Mouse (Mus musculus): ENCODE measurements around the gene Slc26a1. TPM values are rescaled to one million over a fixed set of nuclear protein-coding genes. Genes with fewer than 3 reads are reported as not detected.
"Not testable (repeated sequence)": the region's sequence is repeated elsewhere in the genome, so short reads cannot be mapped to it uniquely, and the experiment has no call there.

The Slc26a1 gene
- polyA plus RNA-seq, 1 experiment from 2014 or later = 0.81 TPM

DNA sequence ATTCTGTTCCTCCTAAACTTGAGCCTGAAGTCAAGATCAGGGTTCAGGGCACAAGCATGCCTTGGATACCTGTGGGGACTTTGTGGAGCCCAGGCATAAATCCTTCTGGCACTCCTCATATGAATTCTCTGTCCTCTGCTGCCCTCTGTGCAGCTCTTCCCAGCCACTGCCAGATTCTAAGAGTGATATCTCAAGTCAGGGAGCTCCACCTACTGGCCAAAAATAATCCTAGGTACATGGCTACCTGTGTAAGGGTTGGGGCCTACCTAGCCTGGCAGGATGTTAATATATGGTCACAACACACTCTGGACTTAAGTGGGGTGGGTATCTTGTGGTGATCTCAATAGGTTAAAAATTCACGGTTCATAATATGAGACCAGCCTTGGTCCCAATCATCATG lies 23.5 kb downstream of the Slc26a1 start:
- no peak overlapping the region for H3K4me3 ChIP-seq
- H3K9ac ChIP-seq = no peak overlapping the region
- no peak overlapping the region for H3K27ac ChIP-seq
- WGBS = 73% methylated on average over 1 of the region's 1 CpGs
- H3K4me2 ChIP-seq = no peak overlapping the region
- peaks cover 89% of the 10 kb centered on the region for H3K36me3 ChIP-seq
- no peaks in the 10 kb centered on the region for H3K9me3 ChIP-seq
- no peaks in the 10 kb centered on the region for H3K27me3 ChIP-seq
- no peaks in the 10 kb centered on the region for H3K4me1 ChIP-seq
- no peak for ATAC-seq (ENCODE audit: insufficient number of reproducible peaks, low FRiP score, low TSS enrichment, low read depth)

DNA sequence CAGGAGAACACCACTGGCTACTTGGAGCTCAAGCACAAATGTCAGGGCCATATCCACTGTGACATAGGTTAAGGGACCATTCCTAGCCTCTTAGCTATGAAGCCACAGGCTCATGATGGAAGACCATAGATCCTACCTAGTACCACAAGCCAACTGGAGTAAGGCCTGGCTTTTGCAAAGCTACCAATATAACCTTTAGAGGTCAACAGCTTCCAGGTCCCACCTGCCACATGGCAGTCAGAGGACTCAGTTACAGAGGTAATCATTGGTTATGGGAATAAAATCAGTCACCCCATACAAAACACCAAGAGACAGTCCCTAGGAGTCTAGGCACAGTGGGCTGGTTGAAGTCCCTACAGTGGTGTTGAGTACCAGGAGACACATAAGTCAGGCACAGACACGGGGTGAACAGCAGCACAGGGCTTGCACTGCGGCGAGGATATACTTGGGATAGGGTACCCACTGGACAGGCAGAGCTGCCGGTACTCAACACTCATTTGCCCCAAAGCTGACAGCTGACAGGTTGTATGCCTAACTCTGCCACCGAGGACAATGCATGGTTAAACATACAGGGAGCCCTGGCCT lies 24.1 kb downstream of the Slc26a1 start:
- no peak overlapping the region for H3K4me2 ChIP-seq
- no peak overlapping the region for H3K27ac ChIP-seq
- WGBS = 77% methylated on average over 5 of the region's 5 CpGs
- no peak overlapping the region for H3K9ac ChIP-seq
- no peak for ATAC-seq (ENCODE audit: insufficient number of reproducible peaks, low FRiP score, low TSS enrichment, low read depth)
- H3K36me3 ChIP-seq = peaks cover 91% of the 10 kb centered on the region
- no peaks in the 10 kb centered on the region for H3K9me3 ChIP-seq
- H3K4me3 ChIP-seq = no peak overlapping the region
- H3K4me1 ChIP-seq = no peaks in the 10 kb centered on the region
- no peaks in the 10 kb centered on the region for H3K27me3 ChIP-seq

DNA sequence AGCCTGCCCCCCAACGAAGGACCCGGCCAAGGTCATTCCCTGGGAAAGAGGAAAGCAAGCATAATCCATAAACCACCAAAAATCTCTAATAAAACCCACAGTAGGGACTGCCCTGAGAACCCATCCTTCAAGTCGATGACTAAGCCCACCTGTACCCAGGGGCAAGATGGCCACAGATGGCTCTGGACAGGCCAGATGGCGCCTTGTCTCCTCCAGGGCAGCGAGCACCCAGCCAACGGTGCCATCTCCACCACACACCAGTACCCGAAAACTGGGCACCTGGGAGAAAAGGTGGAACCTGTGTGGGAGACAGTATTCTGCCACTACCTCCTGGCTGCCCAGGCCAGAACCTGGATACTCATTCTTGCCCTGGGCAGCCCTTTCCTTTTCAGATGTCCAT lies 25.0 kb downstream of the Slc26a1 start:
- H3K9me3 ChIP-seq = no peaks in the 10 kb centered on the region
- peaks cover 91% of the 10 kb centered on the region for H3K36me3 ChIP-seq
- no peaks in the 10 kb centered on the region for H3K27me3 ChIP-seq
- no peak for ATAC-seq (ENCODE audit: insufficient number of reproducible peaks, low FRiP score, low TSS enrichment, low read depth)
- no peak overlapping the region for H3K4me2 ChIP-seq
- 80% methylated on average over 7 of the region's 7 CpGs for WGBS
- no peak overlapping the region for H3K4me3 ChIP-seq
- no peak overlapping the region for H3K9ac ChIP-seq
- no peak overlapping the region for H3K27ac ChIP-seq
- H3K4me1 ChIP-seq = no peaks in the 10 kb centered on the region

DNA sequence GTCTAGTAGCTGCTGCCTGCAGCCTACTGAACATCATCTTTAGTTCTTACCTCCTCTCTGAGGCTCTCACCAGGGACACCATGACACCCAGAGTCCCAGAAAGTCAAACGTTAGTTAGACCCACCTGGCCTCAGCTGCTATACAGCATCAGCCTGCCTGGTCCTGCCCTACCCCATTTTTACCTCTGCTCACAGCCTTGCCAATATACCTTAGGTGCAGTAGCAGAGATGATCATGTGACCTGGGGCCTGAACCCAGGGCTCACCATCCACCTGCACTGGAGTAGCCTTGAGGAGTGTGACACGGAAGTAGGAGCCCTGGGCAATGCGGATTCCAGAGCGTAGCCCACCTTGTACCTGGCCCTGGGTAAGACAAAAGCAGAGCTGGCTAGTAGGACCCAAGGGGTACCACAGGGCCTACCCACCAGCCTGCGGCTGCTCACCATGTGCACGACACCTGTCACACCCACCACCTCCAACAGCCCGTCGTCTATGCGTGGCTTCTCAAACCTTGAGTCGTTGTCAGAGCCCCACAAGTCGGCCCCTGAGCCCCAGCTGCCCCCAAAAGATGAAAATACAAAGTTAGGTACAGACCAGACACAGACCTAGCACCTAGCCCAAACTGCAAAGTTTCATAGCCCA lies 26.3 kb downstream of the Slc26a1 start:
- peaks cover 89% of the 10 kb centered on the region for H3K36me3 ChIP-seq
- H3K4me3 ChIP-seq = no peak overlapping the region
- no peaks in the 10 kb centered on the region for H3K27me3 ChIP-seq
- no peaks in the 10 kb centered on the region for H3K4me1 ChIP-seq
- no peak overlapping the region for H3K27ac ChIP-seq
- H3K9ac ChIP-seq = no peak overlapping the region
- 90% methylated on average over 11 of the region's 11 CpGs for WGBS
- no peak overlapping the region for H3K4me2 ChIP-seq
- ATAC-seq (ENCODE audit: insufficient number of reproducible peaks, low FRiP score, low TSS enrichment, low read depth) = no peak
- H3K9me3 ChIP-seq = no peaks in the 10 kb centered on the region

DNA sequence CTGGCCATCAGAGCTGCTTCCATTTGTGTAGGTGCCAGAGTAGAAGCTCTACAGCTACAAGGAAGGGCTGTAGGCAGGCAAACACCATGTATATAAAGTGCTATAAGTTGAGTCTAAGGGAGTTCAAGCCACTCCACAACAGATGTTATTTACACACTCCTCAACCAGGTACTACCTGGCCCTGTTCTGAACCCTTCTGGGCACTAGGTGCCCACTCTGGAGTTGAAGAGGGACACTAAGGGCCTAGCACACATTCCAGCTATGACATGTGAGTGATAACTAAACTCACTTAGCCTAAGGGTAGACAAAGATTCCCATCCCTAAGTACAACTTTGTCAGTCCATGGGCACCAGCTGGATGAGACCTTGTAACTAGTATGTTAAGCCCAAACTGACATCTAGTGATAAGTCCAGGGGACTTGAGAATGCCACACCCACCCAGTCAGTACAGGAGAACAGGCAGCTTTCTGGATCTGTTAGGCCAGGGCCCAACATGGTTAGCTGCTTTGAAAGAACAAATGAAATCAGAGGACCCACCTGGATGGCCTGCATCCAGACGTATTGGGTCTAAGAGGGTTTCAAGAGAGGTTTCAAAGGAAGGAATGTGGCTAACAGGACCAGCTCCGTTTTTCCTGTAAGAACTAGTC lies 27.4 kb downstream of the Slc26a1 start:
- Histone ChIP-seq H3K36me3 (peaks cover 86% of the 10 kb centered on the region), H3K9ac (no peak overlapping the region), H3K4me2 (no peak overlapping the region), H3K27me3 (no peaks in the 10 kb centered on the region), H3K9me3 (no peaks in the 10 kb centered on the region), H3K4me3 (no peak overlapping the region), H3K27ac (no peak overlapping the region), H3K4me1 (no peaks in the 10 kb centered on the region)
- no peak for ATAC-seq (ENCODE audit: insufficient number of reproducible peaks, low FRiP score, low TSS enrichment, low read depth)
- WGBS = 79% methylated on average over 2 of the region's 2 CpGs

DNA sequence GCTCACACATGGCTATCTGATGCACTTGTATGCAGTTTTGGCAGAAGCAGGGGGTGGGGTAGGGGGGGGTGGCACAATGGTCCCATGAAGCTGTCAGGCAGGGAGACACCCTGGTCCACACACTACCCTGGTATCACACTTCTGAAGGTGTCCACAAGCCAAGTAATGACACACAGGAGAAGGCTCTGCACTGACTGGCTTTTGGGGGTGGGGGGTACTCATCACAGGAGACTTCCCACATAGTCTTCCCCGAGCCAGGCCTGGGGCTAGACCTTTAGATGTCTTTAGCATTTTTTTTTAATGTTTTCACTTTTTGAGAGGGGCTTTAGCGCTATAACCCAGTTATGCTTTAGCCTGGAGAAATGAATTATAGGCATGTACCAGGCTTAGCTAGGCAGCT lies 28.1 kb downstream of the Slc26a1 start:
- Histone ChIP-seq H3K27ac (no peak overlapping the region), H3K9ac (no peak overlapping the region), H3K36me3 (peaks cover 86% of the 10 kb centered on the region), H3K27me3 (no peaks in the 10 kb centered on the region), H3K4me2 (no peak overlapping the region), H3K4me3 (no peak overlapping the region), H3K9me3 (no peaks in the 10 kb centered on the region), H3K4me1 (no peaks in the 10 kb centered on the region)
- no peak for ATAC-seq (ENCODE audit: insufficient number of reproducible peaks, low FRiP score, low TSS enrichment, low read depth)
- 84% methylated on average over 2 of the region's 2 CpGs for WGBS

DNA sequence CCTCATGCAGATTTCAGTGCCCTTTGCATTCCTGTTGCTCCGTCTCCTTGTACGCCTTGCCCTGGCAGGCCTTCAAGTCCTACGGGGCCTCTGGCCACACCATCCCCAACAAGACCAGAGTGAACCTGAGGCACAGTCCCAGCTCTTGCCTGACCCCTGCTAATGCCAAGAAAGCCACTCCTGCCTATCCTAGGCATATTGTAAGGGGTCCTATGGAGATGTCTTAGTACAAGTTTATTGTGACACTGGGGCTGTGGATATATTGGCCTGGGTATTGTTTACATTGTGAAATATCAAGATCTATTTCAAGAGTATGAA lies 29.1 kb downstream of the Slc26a1 start:
- Histone ChIP-seq H3K27me3 (no peaks in the 10 kb centered on the region), H3K9ac (no peak overlapping the region), H3K4me2 (no peak overlapping the region), H3K36me3 (peaks cover 85% of the 10 kb centered on the region), H3K4me3 (no peak overlapping the region), H3K27ac (no peak overlapping the region), H3K4me1 (no peaks in the 10 kb centered on the region), H3K9me3 (no peaks in the 10 kb centered on the region)
- no peak for ATAC-seq (ENCODE audit: insufficient number of reproducible peaks, low FRiP score, low TSS enrichment, low read depth)
- 86% methylated on average over 3 of the region's 3 CpGs for WGBS

DNA sequence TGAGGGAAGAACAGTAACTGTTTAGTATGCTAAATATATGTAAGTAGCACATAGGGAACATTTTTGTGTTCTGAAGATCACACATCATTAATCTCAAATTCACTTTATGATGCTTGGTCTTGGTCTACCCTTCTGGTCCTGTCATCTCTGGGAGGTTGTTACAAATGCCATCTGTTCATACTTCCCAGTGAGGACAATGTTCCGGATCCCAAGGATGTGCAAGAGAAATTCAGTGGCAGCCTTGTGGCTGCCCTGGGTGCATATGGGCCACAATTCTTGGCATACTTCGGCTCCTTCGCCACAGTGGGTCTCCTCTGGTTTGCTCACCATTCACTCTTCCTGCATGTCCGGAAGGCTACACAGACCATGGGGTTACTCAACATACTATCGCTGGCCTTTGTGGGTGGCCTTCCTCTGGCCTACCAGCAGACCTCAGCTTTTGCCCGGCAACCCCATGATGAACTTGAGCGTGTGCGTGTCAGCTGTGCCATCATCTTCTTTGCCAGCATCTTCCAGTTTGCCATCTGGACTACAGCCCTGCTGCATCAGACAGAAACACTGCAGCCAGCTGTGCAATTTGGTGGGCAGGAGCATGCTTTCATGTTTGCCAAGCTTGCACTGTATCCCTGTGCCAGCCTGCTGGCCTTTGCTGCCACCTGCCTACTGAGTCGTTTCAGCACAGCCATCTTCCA lies 29.6 kb downstream of the Slc26a1 start:
- no peak overlapping the region for H3K9ac ChIP-seq
- H3K9me3 ChIP-seq = no peaks in the 10 kb centered on the region
- no peak overlapping the region for H3K27ac ChIP-seq
- peaks cover 81% of the 10 kb centered on the region for H3K36me3 ChIP-seq
- H3K4me2 ChIP-seq = no peak overlapping the region
- no peaks in the 10 kb centered on the region for H3K4me1 ChIP-seq
- no peaks in the 10 kb centered on the region for H3K27me3 ChIP-seq
- no peak overlapping the region for H3K4me3 ChIP-seq
- no peak for ATAC-seq (ENCODE audit: insufficient number of reproducible peaks, low FRiP score, low TSS enrichment, low read depth)
- WGBS = 88% methylated on average over 9 of the region's 9 CpGs

DNA sequence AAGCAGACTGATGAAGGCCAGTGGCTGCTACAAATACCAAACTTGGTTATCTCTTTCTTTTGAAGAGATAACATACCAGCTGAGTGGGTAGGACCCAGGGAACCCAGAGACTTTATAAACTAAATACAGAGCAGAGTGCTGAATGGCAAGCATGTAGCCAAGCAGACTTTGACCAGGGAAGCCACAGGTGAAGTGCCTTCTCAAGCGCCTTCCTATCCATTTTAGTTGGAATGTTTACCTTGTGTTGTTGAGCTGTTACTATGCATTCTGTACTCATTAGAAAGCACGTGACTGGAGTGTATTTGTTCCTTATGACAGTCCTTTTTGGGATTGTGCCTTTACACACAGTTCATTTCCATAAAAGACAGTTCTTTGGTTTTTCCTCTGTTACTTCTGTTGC lies 31.7 kb downstream of the Slc26a1 start:
- no peak overlapping the region for H3K9ac ChIP-seq
- H3K4me2 ChIP-seq = no peak overlapping the region
- no peaks in the 10 kb centered on the region for H3K4me1 ChIP-seq
- no peak for ATAC-seq (ENCODE audit: insufficient number of reproducible peaks, low FRiP score, low TSS enrichment, low read depth)
- H3K27ac ChIP-seq = no peak overlapping the region
- no peaks in the 10 kb centered on the region for H3K9me3 ChIP-seq
- H3K27me3 ChIP-seq = no peaks in the 10 kb centered on the region
- WGBS = 84% methylated on average over 2 of the region's 2 CpGs
- H3K36me3 ChIP-seq = peaks cover 69% of the 10 kb centered on the region
- no peak overlapping the region for H3K4me3 ChIP-seq

DNA sequence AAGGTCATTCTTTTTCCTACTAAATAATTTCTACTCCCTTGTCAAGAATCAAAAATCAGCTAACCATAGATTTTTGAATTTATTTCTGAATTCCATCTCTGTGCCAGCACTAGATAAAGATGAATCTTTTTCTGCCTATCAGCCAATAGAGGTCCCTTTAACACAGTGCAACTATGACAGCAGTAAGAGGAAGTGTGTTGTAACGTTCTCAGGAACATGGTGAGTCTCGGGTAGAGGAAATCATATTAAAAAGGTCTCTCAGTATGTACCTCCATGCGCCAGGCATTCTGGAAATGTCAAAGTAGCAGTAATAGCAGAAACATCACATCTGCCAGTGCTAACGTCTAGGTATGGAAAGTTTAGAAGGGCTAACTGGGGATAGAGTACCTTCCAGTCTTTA lies 39.2 kb downstream of the Slc26a1 start:
- H3K4me2 ChIP-seq = no peak overlapping the region
- H3K27ac ChIP-seq = no peak overlapping the region
- 73% methylated on average over 4 of the region's 4 CpGs for WGBS
- ATAC-seq (ENCODE audit: insufficient number of reproducible peaks, low FRiP score, low TSS enrichment, low read depth) = no peak
- no peak overlapping the region for H3K4me3 ChIP-seq
- H3K9me3 ChIP-seq = no peaks in the 10 kb centered on the region
- H3K4me1 ChIP-seq = no peaks in the 10 kb centered on the region
- no peaks in the 10 kb centered on the region for H3K27me3 ChIP-seq
- H3K9ac ChIP-seq = no peak overlapping the region
- peaks cover 16% of the 10 kb centered on the region for H3K36me3 ChIP-seq

DNA sequence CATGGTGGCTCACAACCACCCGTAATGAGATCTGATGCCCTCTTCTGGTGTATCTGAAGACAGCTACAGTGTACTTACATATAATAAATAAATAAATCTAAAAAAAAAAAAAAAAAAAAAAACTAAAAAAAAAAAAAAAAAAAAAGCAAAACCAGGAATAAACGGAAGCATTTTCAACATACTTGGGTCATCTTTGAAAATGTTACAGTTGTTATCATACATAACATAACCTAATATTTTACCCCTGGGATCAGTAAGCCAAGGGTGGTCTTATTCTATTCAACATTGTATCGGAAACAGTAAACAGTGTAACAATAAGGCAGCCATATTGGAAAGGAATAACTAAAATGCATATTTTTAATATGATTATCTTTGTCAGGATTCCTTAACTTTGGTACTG lies 41.3 kb downstream of the Slc26a1 start:
- not testable (repeated sequence) for H3K27me3 ChIP-seq; H3K4me3 ChIP-seq; H3K9me3 ChIP-seq; H3K4me1 ChIP-seq; H3K9ac ChIP-seq; H3K36me3 ChIP-seq; H3K4me2 ChIP-seq; H3K27ac ChIP-seq; ATAC-seq (ENCODE audit: insufficient number of reproducible peaks, low FRiP score, low TSS enrichment, low read depth)
- WGBS = 77% methylated on average over 3 of the region's 3 CpGs

DNA sequence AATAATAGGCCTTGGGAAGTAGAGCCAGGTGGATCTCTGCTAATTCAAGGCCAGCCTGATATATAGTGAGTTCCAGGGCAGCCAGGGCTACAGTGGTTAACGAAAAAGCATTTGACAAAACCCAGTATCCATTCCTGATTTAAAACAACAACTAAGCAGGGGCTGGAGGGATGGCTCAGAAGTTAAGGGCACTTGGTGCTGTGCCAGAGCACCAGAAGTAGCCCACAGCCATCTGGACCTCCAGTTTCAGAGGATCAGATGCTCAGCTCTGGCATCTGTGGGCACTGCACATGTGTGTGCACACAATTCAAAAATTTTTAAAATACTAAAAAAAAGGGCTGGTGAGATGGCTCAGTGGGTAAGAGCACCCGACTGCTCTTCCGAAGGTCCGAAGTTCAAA lies 41.7 kb downstream of the Slc26a1 start:
- no peak for ATAC-seq (ENCODE audit: insufficient number of reproducible peaks, low FRiP score, low TSS enrichment, low read depth)
- Histone ChIP-seq H3K9me3 (no peaks in the 10 kb centered on the region), H3K4me2 (no peak overlapping the region), H3K4me3 (no peak overlapping the region), H3K4me1 (peaks cover 8% of the 10 kb centered on the region), H3K36me3 (peaks cover 8% of the 10 kb centered on the region; the same call in 1 of the 2 replicates), H3K27ac (no peak overlapping the region), H3K9ac (no peak overlapping the region), H3K27me3 (no peaks in the 10 kb centered on the region)
- WGBS = 95% methylated on average over 4 of the region's 4 CpGs

All from limb, embryonic 15.5 days (tissue).